Mouse (Mus musculus): ENCODE results near the gene Apol9a. TPM values are rescaled to one million over a fixed set of nuclear protein-coding genes. Genes with fewer than 3 reads are reported as not detected.

Apol9a gene
- polyA plus RNA-seq, 2 experiments from 2014 or later = 11.5 to 12.7 TPM

GRCm38 (mm10) chr15:77376920-77377319 is 34.0 kb downstream of the Apol9a start:
- no peak for ATAC-seq

DNA sequence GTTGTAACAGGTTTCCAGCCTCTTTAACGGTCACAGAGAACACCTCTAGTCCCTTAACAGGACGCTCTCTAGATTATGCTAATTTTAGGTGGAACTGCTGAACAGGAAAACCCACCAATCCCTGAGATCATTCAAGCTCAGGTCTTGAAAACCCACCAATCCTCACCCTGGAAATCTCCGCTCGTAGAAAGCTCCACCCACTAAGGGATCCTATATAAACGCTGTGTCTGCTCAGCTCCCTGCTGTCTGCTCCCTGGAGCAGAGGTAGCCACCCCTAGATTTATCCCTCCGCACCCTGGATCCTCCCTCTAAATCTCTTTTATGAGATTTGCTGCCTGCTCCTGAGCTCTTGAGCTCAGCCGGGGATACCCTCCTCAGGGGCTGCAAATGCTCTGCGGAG is 40.3 kb downstream of the Apol9a start:
- no peak for ATAC-seq

DNA sequence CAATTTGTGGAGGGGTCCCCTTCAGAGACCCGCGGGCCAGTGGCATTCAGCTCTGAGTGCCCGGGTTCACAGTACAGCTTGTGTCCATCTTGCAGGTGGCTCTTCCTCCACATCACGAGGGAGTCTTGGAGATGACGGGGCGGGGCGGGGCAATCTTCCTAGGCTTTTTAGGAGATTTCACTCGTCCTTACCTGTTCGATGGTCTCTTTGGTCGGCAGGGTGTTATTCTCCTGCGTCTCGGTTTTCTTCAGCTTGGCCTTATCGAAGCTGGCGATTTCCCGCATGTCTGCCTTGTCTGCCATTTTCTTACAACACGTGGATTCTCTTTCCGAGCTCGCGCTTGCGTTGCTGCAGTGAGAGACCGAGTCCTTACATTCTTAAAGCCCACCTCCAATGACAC is 41.0 kb downstream of the Apol9a start:
- no peak for ATAC-seq

DNA sequence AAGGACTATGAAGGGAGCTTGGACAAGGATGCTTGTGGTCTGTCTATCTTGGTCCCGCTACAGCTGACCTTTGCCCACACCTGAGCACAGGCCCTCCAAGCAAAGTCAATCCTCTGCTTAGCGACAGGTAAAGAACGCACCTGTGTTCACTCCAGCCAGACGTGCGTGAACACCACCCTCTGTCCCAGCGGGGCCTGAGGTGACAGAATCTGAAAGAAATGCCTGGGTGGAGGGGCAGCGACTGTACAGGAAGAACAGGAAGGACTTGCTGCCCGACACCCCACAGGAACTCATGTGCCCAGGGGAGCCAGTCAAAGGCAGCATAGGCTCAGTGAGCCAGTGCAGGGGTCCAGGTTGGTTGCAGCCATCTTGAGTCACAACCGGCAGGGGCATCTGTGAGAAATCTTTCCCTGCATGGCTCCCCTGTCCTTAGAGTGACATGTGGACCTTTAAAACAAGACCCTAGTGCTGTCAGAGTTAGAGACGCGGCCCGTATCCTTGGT is 42.1 kb downstream of the Apol9a start:
- ATAC-seq = no peak

- peak; percentile 57 for ATAC-seq
Measured at GRCm38 (mm10) chr15:77368148-77368547, 42.8 kb downstream of the Apol9a start.

- ATAC-seq = no peak
Measured at GRCm38 (mm10) chr15:77367504-77367903, 43.4 kb downstream of the Apol9a start.

- ATAC-seq = no peak
Measured at GRCm38 (mm10) chr15:77366706-77367484, 44.0 kb downstream of the Apol9a start.

GRCm38 (mm10) chr15:77365700-77366570 is 45.0 kb downstream of the Apol9a start:
- ATAC-seq = no peak

- ATAC-seq = no peak
Measured at GRCm38 (mm10) chr15:77364026-77364425, 46.9 kb downstream of the Apol9a start.

DNA sequence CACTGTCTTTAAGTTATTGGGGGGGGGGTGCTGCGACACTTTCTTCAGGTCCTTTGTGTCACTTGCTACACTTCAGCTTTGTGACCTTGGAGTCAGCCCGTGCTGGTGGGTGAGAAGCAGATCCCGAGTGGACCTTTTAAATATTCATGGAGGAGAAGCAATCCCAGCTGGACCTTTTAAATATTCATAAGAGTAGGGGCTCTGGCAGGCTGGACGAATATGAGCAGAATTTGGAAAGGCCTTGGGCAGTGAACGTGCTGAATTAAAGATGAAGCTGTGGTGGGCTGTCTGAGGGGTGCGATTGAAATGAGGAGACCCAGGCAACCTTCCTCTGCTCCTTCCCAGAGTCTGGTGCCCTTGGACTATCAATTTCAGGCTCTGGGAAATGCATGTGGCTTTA is 47.4 kb downstream of the Apol9a start:
- ATAC-seq = no peak

DNA sequence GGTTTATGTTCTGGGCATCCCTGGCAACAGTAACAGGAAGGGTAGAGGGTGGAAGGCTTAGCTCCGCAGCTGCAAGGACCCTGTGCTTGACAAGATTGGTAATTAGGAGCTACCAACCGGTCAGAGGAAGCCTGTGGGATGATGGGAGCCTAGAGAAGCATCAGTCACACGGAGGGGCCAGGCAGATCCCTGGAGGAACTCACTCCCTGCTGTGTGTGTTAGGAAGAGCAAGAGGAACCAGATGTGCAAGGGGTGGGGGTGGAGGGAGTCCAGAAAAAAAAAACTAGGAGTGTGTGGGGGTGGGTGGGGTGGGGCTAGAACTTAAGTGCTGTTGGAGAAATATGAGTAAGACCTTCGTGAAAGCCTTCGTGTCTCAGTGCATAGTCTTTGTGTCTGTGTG is 48.0 kb downstream of the Apol9a start:
- ATAC-seq = no peak

- ATAC-seq = no peak
Measured at GRCm38 (mm10) chr15:77359905-77360304, 51.0 kb downstream of the Apol9a start.

GRCm38 (mm10) chr15:77359486-77359885 is 51.4 kb downstream of the Apol9a start:
- ATAC-seq = no peak

DNA sequence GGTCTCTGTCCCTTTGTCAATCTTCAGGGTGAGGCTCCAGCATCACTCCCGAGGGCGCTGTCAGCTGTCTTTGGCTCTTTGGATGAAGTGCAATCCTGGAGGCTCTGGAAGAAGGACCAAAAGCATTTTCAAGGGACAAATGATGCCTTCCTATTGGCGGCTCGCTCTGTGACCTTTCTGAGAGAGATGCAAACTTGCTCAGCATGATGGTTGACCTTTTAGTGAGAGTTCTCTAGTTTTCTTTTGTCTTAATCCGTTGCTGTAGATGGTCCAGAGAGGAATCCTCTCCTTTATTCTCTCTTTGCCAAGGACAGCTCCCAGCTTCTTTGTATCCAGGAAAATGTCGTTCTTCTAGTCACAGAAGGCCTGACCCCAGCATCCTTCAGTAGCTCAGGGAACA is 51.9 kb downstream of the Apol9a start:
- ATAC-seq = no peak

- ATAC-seq = no peak
Measured at GRCm38 (mm10) chr15:77358320-77359040, 52.5 kb downstream of the Apol9a start.

- no peak for ATAC-seq
Measured at GRCm38 (mm10) chr15:77356248-77356810, 54.6 kb downstream of the Apol9a start.

DNA sequence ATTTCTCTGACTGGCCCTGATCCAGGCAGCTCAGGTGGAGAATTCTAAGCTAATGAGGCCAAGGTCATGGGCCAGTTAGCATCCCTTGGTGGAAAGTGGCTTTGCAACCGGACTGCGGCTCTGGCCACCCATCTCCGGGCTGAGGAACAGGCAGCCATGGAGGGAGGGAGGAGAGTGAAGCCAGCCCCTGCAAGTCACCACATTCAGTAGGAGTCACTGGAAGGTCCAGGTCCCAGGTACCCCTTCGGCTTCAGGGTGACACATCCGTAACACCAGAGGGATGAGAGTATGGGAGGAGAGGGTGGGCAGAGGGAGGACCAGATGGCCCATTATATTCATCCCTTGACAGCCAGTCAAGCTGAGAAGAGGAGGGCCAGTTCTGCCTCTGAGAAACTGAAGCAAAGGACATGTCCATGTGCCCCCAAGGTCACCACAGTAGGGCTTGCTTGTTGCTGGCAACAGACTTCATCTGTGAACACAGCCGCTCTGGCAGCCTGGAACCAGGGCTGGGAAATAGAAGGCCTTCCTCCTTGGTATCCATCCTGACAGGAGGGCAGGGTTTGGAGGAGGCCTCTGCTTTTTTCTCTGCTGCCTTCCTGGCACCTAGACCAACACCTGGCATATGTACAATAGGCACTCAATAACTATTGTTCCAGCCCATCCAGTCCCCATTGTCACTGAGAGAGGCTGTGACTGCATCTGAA is 55.9 kb downstream of the Apol9a start:
- no peak for ATAC-seq

GRCm38 (mm10) chr15:77354496-77354847 is 56.5 kb downstream of the Apol9a start:
- no peak for ATAC-seq

Data from activated CD4-positive, CD25-positive, alpha-beta regulatory T cell, adult 4 months (primary cell).